Mouse (Mus musculus) retina, postnatal 1 day (tissue): ENCODE measurements around the gene Golga1.
"Not testable (repeated sequence)": the region's sequence is repeated elsewhere in the genome, so short reads cannot be mapped to it uniquely, and the experiment has no call there.

Experiments used
- DNase-seq: peaks from one replicate; pipeline ENCODE4 v3.0.0-alpha.2; 2012

The Golga1 gene

DNA sequence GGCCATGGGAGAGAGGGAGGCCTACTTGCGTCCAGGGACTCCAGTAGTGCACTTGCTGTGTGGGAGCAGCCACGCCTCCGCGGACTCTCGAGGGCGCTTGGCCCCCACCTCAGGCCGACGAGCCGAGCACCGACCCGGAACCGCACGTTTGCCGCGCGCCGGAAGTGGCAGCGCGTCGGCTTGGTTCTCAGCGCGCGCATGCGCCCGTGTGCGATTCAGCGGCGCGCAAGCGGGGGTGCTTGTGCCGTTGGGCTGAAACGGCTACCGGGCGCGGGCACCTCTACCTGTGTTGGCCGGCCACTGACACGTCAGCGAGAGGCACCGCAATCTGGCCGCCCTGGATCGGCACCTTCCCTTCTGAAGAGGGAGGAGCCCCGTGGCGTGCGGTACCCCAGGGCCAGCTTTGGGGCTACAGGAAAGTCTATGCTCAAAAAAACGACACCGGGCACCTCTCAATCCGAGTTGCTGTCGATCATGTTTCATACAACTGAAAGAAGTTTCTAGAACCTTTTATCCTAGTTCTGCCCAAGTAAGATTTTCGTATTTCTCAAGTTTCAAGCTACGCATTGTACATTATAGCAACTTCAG is at the start of gene Golga1:
TSS of gene Golga1 (minus strand) at position 142 of the 588 bp plus-strand sequence.
- peak; percentile 96 for DNase-seq

GRCm38 (mm10) chr2:39114093-39114492 is 48.8 kb upstream of the Golga1 start:
- no peak for DNase-seq

- no peak for DNase-seq
Measured at GRCm38 (mm10) chr2:39110514-39110913, 45.2 kb upstream of the Golga1 start.

DNA sequence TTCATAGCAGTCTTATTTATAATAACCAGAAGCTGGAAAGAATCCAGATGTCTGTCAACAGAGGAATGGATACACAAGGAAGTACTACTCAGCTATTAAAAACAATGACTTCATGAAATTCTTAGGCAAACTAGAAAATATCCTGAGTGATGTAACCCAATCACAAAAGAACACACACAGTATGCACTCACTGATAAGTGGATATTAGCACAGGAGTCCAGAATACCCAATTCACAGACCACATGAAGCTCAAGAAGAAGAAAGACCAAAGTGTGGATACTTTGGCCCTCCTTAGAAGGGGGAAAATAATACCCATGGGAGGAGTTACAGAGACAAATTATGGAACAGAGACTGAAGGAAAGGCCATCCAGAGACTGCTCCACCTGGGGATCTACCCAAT is 44.4 kb upstream of the Golga1 start:
- DNase-seq, result not testable (repeated sequence)

DNA sequence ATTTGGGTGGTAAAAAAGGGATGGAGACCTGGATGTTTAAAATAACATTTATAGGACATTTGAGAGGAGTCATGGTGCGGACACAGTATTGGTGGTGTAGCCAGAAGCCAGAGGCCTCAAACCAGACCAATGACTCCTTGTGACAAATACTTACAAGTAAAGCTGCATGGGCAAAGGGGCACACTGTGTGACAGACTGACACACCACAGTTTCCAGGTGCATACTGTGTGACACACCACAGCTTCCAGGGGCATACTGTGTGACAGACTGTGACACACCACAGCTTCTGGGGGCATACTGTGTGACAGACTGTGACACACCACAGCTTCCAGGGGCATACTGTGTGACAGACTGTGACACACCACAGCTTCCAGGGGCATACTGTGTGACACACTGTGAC is 34.6 kb upstream of the Golga1 start:
- DNase-seq, result not testable (repeated sequence)

DNA sequence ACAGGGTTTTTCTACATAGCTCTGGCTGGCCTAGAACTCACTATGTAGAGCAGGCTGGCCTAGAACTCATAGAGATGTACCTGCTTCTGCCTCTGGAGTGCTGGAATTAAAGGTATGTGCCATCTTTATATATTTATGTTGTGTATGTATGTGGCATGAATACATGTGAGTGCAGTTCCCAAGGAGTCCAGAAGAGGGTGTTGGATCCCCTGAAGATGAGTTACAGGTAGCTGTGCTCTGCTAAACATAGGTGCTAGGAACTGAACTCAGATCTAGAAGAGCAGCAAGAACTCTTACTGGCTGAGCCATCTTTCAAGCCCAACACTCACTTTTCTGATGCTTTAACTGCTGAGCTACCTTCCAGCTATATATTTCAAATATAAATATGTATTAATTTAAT is 32.7 kb upstream of the Golga1 start:
- peak; percentile 3 for DNase-seq

GRCm38 (mm10) chr2:39091966-39092365 is 26.6 kb upstream of the Golga1 start:
- no peak for DNase-seq

DNA sequence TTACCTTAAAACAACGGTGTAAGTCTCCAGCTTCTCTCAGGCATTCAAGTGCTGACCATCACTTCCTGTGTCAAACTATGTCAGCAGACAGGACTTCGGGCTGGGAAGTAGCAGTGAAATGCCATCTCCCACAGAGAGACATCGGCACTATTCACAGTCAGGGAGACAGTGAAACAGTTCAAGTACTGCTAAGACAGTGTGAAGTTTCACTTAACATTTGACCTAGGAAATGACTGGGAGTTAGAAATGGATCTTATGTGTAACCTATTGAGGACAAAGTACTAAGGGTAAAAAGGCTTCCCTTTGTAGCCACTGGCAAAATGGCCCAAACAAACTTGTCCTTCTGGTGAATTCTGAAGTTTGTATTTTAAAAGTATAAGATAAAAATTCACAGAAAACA is 17.4 kb upstream of the Golga1 start:
- DNase-seq, result no peak

- no peak for DNase-seq
Measured at GRCm38 (mm10) chr2:39070666-39071065, 5.3 kb upstream of the Golga1 start.

- no peak for DNase-seq
Measured at GRCm38 (mm10) chr2:39069096-39069495, 3.8 kb upstream of the Golga1 start.

DNA sequence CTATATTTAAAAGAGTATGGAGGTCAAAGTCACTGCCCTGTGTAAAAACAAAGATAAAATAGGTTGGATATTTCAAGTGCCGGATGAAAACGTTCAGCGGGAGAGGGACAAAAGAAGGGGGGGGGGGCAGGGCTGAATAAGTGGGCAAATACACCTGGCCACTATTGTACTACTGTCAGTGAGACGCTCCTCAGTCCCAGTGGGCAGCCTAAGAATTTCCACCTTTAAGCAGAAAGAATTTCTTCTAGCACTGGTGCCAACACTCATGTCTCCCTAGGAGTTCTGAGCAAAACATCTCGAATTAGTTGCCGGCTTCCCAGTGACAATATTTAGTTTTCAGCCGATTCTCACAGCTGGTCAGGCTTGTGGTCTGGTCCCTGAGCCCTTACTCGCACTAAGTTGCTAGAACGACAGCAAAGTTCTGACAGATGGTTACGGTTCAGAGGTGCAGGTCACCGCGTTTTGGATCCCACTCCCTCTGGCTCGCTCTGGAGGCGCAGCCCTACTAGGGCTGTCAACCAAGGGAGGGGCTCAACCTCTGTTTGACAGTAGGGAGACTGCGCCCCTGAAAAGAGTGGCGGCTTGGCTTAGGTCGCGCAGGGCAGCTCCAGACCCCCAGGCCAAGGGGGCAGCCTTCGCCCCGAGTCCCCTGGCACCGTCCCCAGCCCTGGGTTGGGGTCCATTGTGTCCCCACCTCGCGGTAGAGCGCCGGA is 498 bp downstream of the Golga1 start:
- peak; percentile 0 for DNase-seq

- no peak for DNase-seq
Measured at GRCm38 (mm10) chr2:39048515-39048914, 16.8 kb downstream of the Golga1 start.

DNA sequence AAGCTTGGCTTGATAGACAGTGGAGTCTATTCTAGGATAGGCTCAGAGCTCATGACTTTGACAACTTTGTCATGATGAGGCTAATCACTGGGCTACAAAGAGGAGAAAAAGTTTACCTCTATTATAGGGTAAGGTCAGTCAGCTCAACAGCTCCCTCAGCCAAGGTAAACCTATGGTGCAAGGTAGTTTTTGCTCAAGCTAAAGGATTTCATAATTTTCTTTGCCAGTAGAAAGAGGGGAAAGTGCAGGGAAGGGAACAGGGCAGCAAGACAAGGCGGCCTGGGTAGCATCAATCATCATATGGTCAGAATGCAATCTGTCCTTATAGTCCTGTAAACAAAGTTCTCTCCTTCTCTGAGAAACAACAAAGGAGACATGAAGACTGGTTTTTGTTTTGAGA is 25.1 kb downstream of the Golga1 start:
- DNase-seq, result no peak

DNA sequence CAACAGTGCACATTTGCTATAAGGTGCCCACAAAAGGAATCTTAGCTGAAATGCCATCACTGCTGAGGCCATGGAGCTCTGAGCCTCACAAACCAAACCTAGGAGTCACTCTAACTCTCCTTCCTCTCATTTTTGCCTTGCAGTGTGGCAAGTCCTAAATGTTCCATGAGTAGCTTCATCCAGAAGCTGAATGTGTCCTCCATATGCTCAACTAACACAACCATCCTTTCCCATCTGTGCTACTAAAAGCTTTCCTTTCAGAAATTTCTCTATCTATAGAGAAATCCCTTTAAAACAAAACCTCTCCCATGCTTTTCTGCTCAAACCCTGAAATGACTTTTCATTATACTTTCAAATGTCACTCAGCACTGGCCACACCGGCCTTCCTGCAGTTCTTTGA is 33.7 kb downstream of the Golga1 start:
- DNase-seq, result no peak

GRCm38 (mm10) chr2:39020004-39020403 is 45.3 kb downstream of the Golga1 start:
- DNase-seq, result no peak

DNA sequence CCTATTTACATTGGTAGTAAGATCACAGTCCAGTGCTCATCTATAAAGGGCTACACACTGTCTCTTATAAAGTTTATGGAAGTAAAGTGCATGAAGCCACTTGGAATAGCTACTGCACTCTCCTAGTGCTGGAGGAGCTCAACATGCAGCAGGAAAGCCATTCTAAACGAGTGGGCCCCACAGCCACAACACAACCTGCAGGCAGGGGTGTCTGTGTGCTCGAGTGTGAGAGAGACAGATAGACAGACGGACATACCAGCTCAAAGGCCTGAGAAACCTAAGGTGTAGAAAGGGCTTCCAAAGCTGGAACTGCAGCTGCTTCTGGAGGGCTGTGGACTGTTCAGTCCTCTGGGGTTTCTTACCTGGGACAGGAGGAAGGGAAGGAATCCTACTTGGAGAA is 48.8 kb downstream of the Golga1 start:
- DNase-seq, result no peak

GRCm38 (mm10) chr2:39012768-39013279 is 52.5 kb downstream of the Golga1 start:
- DNase-seq, result no peak

- DNase-seq, result no peak
Measured at GRCm38 (mm10) chr2:39011971-39012370, 53.4 kb downstream of the Golga1 start.

- no peak for DNase-seq
Measured at GRCm38 (mm10) chr2:39011264-39011663, 54.1 kb downstream of the Golga1 start.

DNA sequence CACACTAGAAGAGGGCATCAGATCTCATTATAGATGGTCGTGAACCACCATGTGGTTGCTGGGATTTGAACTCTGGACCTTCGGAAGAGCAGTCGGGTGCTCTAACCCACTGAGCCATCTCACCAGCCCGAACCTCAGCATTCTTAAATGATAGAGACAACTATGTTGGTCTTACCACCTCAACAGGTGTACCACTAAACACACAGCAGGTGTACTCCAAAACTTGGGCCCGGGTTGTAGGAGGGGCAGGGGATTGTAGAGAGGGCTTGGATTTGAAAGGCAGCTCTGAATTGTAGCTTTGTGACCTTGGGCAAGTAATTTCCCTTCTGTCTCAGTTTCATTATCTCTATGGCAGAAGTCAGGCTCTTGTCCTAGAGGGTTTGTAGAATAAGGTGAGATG is 55.2 kb downstream of the Golga1 start:
- not testable (repeated sequence) for DNase-seq

- no peak for DNase-seq
Measured at GRCm38 (mm10) chr2:39008954-39009365, 56.4 kb downstream of the Golga1 start.

GRCm38 (mm10) chr2:39008350-39008851 is 56.9 kb downstream of the Golga1 start:
- no peak for DNase-seq

GRCm38 (mm10) chr2:39007865-39008264 is 57.5 kb downstream of the Golga1 start:
- peak; percentile 96 for DNase-seq

GRCm38 (mm10) chr2:39006149-39006730 is 59.1 kb downstream of the Golga1 start:
- no peak for DNase-seq
